Mouse (Mus musculus) retina, postnatal 1 day (tissue): ENCODE measurements around the gene Shisal2b.

ENCODE experiments used
- DNase-seq: peaks from one replicate; pipeline ENCODE4 v3.0.0-alpha.2; 2012

The Shisal2b gene

DNA sequence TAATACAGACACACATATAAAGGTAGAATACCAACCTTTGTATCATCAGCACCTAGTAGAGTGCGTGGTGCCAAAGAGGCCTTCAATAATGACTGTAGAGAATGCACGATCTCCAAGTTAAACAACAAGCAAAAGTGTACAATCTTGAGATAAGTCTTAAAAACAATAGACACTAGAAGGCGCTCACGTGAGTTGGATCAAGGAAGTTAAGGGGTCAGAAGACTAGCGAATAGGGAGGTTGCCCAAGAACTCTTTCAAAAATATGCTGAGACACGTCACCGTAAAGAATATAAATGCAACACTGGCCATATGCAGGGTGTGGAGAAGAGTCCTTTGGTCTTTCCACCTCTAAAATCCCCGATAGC lies 47.4 kb downstream of the Shisal2b start:
- DNase-seq: no peak

DNA sequence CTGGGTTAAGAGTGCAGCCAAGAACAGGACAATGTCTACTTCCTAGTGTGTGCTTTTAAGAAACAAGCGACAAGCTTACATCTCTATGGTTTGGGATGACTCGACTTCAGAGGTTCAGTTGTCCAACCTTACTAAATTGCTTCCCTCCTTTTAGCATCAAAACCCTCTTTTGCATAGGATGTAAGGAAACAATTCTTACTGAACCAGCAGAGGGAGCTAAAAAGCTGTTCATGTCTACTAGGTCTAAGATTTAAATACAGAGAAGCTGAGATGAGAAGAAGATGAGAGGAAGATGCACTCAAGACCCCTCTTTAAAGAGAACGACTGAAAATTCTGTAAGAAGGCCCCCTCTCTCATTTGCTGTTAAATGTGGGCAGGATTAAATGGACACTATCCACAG lies 58.0 kb downstream of the Shisal2b start:
- peak; percentile 65 for DNase-seq

DNA sequence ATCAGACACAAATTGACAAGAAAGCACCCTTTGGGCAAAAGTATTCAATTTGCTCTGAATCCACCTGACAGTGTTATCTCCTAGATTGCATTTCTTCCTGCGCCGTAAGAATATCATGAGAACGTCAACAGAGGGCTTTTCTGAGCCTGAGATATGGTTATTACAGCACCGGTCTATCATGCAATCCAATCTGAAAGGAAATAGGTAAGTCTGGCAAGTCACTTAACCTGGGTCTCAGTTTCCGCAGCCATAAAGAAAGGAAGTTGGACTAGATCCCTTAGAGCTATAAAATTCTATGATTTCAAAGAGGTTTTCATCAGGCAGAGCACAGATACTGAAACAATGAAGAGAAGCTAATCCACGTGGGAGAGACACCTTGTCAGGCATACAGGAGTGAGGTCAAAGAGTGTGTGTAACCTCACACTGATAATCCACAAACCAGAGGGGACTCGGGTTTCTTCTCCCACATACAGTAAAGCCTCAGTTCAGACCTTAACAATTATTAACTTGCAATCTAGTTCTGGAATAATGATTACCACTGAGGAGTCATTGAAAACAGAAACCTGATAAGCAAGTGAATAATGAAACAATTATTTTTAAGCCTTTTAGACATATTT lies 64.0 kb downstream of the Shisal2b start:
- no peak for DNase-seq

DNA sequence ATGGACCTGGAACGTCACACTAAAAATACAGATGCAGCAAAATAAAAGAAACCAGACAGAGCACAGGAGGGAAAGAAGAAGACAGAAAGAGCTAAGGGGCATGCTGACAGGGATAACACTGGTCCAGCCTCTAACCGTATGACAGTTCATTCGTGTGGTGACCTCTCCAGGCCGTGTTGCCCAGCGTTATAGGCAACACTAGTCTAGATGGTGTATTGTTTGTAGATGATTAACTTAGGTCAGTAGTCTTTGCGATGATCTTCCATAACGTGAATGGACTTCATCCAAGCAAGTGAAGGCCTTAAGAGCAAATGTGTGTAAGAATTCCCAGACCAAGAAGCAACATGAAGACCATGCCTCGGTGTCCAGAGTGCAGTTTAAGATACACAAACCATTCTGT lies 64.6 kb downstream of the Shisal2b start:
- no peak for DNase-seq
